Mouse (Mus musculus): ENCODE measurements at regions not wholly inside any gene's neighbourhood (a gene's known extent, or its start where the extent isn't known, plus 50 kb on each side); places are given as distances from the start of the nearest gene placed in this dataset.
"Not testable (repeated sequence)": the region's sequence is repeated elsewhere in the genome, so short reads cannot be mapped to it uniquely, and the experiment has no call there.

DNA sequence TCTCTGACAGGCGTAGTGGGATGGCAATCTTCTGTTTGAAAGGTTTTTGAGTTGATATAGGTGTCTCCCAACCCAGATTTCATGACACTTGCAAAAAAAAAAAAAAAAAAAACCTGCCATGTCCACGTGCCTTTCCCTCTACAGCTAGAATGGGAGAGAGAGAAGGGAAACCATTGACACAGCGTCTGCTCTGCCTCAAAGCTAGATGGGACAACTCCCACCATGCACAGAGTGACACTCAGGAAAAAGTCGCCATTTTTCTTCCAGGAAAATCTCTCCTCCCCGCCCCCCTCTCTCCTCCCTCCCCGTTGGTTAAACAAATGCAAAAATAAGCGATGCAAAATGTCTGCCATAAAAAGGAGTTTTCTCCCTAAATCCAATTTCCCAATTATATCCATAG is 232.9 kb downstream of the Sorl1 start:
- WGBS, result 60% methylated on average over 7 of the region's 7 CpGs
- H3K27ac ChIP-seq (ENCODE audit: insufficient read depth, low read depth, low read length), result no peak overlapping the region

DNA sequence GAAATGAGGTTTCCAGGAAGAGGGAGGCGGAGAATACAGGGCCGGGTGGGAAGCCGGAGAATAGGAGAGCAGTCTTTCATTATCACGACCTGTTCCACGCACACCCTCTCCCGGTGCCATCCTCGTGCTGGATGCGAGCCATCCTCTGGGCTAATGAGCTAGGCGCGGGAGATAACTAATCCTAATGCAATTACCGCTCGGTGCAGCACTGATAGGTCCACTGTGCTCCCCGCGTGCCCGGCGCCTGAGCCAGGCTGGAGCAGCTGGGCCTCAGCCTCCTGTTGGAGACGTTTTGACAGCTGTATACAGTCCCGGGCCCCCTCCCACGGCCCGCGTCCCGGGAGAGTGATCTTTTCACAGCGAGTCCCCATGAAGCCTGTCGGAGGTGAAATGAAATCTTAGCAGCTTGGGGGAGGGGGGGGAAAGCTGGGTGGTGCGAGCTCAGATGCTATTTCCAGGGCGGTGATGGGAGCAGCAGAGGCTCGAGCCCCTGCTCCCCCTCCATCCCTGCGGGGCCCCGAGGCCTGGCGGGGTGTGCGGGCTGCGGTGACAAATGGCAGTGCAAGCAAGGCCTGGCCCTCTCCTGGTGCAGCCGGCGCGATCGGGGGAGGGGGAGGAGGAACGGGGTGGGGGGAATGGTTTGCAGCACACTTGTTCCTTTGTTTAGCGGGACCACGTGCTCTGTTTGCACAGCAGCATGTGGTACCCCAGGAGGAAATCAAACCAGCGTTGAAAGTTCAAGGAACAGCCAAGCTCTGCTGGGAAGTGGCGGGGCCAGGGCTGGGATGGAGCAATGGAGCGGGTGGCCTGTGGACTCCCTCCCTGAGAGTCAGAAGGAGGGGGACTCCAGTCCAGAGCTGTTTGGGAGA is 233.6 kb downstream of the Sorl1 start:
- TF ChIP-seq CTCF (IDR thresholded peaks at IDR 0.05; ENCODE audit: extremely low read depth, insufficient read length, insufficient replicate concordance, low read depth, low read length) (no peak), POLR2A (IDR thresholded peaks at IDR 0.05; ENCODE audit: low read depth, low read length) (no peak)
- H3K4me1 ChIP-seq (ENCODE audit: control insufficient read depth, insufficient read depth, insufficient read length, low read length), result peaks cover 4% of the 10 kb centered on the region; the same call in 1 of the 2 replicates
- peak overlapping the region; percentile 52 for H3K4me3 ChIP-seq (ENCODE audit: low read depth, low read length)
- no peaks in the 10 kb centered on the region for H3K36me3 ChIP-seq (ENCODE audit: control insufficient read depth, insufficient read depth, low read length)
- peak overlapping the region; percentile 58; the same call in 1 of the 2 replicates for H3K27ac ChIP-seq (ENCODE audit: insufficient read depth, low read depth, low read length)
- 2% methylated on average over 42 of the region's 42 CpGs for WGBS
- H3K27me3 ChIP-seq (ENCODE audit: control insufficient read depth, insufficient read depth, low read length), result peaks cover 4% of the 10 kb centered on the region

More for the DNA sequence above, 232.9 kb downstream of the Sorl1 start:
- H3K36me3 ChIP-seq (ENCODE audit: control insufficient read depth, insufficient read depth, low read length), result no peaks in the 10 kb centered on the region
- H3K4me1 ChIP-seq (ENCODE audit: control insufficient read depth, insufficient read depth, insufficient read length, low read length), result peaks cover 4% of the 10 kb centered on the region; the same call in 1 of the 2 replicates
- peaks cover 4% of the 10 kb centered on the region for H3K27me3 ChIP-seq (ENCODE audit: control insufficient read depth, insufficient read depth, low read length)
- no peak for TF ChIP-seq POLR2A (IDR thresholded peaks at IDR 0.05; ENCODE audit: low read depth, low read length)
- no peak overlapping the region for H3K4me3 ChIP-seq (ENCODE audit: low read depth, low read length)

GRCm38 (mm10) chr9:41889568-41890272 is 234.4 kb downstream of the Sorl1 start:
- TF ChIP-seq POLR2A (IDR thresholded peaks at IDR 0.05; ENCODE audit: low read depth, low read length) (no peak), CTCF (IDR thresholded peaks at IDR 0.05; ENCODE audit: extremely low read depth, insufficient read length, insufficient replicate concordance, low read depth, low read length) (no peak)

GRCm38 (mm10) chr9:41888616-41889150 is 235.4 kb downstream of the Sorl1 start:
- Histone ChIP-seq H3K27ac (ENCODE audit: insufficient read depth, low read depth, low read length) (no peak overlapping the region), H3K4me3 (ENCODE audit: low read depth, low read length) (no peak overlapping the region), H3K4me1 (ENCODE audit: control insufficient read depth, insufficient read depth, insufficient read length, low read length) (peaks cover 4% of the 10 kb centered on the region; the same call in 1 of the 2 replicates), H3K27me3 (ENCODE audit: control insufficient read depth, insufficient read depth, low read length) (peaks cover 4% of the 10 kb centered on the region), H3K36me3 (ENCODE audit: control insufficient read depth, insufficient read depth, low read length) (no peaks in the 10 kb centered on the region)
- WGBS, result 88% methylated on average over 3 of the region's 3 CpGs
- TF ChIP-seq POLR2A (IDR thresholded peaks at IDR 0.05; ENCODE audit: low read depth, low read length), result no peak
- no peak for TF ChIP-seq CTCF (IDR thresholded peaks at IDR 0.05; ENCODE audit: extremely low read depth, insufficient read length, insufficient replicate concordance, low read depth, low read length)

More at GRCm38 (mm10) chr9:41889568-41890272, 234.4 kb downstream of the Sorl1 start:
- 32% methylated on average over 12 of the region's 12 CpGs for WGBS
- H3K4me1 ChIP-seq (ENCODE audit: control insufficient read depth, insufficient read depth, insufficient read length, low read length), result peaks cover 4% of the 10 kb centered on the region; the same call in 1 of the 2 replicates
- H3K4me3 ChIP-seq (ENCODE audit: low read depth, low read length), result peak overlapping the region; percentile 52
- peaks cover 4% of the 10 kb centered on the region for H3K27me3 ChIP-seq (ENCODE audit: control insufficient read depth, insufficient read depth, low read length)
- H3K36me3 ChIP-seq (ENCODE audit: control insufficient read depth, insufficient read depth, low read length), result no peaks in the 10 kb centered on the region
- H3K27ac ChIP-seq (ENCODE audit: insufficient read depth, low read depth, low read length), result 0 out of 2 replicates have a peak overlapping the region, but pooled peaks have one; percentile 58

DNA sequence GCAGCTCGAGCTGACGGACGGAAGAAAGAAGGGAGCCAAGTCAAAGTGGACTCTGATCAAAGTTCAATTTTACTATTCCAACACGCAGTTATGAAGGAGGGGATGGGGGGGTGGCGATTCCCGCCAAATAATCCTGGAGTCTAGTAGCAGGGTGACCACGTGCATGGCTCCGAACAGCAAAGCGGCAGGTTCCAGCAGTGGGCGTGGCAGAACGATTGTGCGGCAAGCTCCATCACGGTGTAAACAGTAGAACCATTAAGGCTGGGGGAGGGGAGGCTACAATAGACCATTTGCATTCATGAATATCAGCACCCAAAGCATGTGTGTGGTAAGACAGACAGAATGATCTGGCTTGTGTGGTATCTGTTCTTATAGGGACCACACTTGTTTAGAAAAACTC is 237.6 kb downstream of the Sorl1 start:
- not testable (repeated sequence) for H3K4me3 ChIP-seq (ENCODE audit: low read depth, low read length); H3K27ac ChIP-seq (ENCODE audit: insufficient read depth, low read depth, low read length); H3K36me3 ChIP-seq (ENCODE audit: control insufficient read depth, insufficient read depth, low read length); H3K27me3 ChIP-seq (ENCODE audit: control insufficient read depth, insufficient read depth, low read length); H3K4me1 ChIP-seq (ENCODE audit: control insufficient read depth, insufficient read depth, insufficient read length, low read length)
- WGBS, result 61% methylated on average over 13 of the region's 13 CpGs

DNA sequence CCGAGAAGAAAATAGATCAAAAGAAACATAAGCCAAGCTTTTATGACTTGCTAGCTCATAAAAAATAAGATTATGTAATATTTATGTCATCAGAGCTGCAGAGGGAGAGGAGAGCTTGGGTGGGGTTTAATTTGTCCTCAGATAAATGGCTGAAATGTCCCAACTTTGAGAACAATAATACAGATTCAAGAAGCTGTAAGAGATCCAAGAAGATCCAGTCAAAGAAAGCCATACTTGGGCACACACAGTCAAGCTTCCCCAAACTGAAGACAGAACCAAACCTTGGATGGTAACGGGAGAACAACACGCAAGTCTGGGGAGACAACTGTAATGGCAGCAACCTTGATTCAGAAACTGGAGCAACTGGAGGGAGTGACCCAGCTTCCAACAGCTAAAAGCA is 243.6 kb downstream of the Sorl1 start:
- Histone ChIP-seq H3K4me3 (ENCODE audit: low read depth, low read length) (no peak overlapping the region), H3K36me3 (ENCODE audit: control insufficient read depth, insufficient read depth, low read length) (no peaks in the 10 kb centered on the region), H3K27ac (ENCODE audit: insufficient read depth, low read depth, low read length) (no peak overlapping the region), H3K4me1 (ENCODE audit: control insufficient read depth, insufficient read depth, insufficient read length, low read length) (no peaks in the 10 kb centered on the region), H3K27me3 (ENCODE audit: control insufficient read depth, insufficient read depth, low read length) (no peaks in the 10 kb centered on the region)
- 36% methylated on average over 3 of the region's 3 CpGs for WGBS
- TF ChIP-seq CTCF (IDR thresholded peaks at IDR 0.05; ENCODE audit: extremely low read depth, insufficient read length, insufficient replicate concordance, low read depth, low read length) (no peak), POLR2A (IDR thresholded peaks at IDR 0.05; ENCODE audit: low read depth, low read length) (no peak)

DNA sequence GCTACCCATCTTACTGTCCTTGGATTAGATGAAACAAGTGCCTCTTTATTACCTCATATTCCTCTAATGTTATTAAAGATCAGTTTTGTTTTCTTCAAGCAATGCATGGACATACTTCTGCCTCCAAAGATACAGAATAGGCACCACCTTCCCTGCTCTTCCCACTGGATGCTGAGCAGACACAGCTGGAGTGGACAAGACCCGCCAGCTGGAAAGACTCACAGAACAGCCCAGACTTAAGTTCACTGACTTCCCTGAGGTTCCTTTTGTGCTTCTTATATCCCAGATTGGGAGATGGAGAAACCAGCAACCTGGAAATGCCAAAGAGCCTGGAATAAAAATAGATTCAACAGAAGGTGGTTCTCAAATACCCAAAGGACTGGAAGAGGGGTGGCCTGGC is 245.0 kb downstream of the Sorl1 start:
- no peak overlapping the region for H3K27ac ChIP-seq (ENCODE audit: insufficient read depth, low read depth, low read length)
- WGBS, result 91% methylated on average over 1 of the region's 1 CpGs
- no peaks in the 10 kb centered on the region for H3K4me1 ChIP-seq (ENCODE audit: control insufficient read depth, insufficient read depth, insufficient read length, low read length)
- no peak overlapping the region for H3K4me3 ChIP-seq (ENCODE audit: low read depth, low read length)
- TF ChIP-seq POLR2A (IDR thresholded peaks at IDR 0.05; ENCODE audit: low read depth, low read length) (no peak), CTCF (IDR thresholded peaks at IDR 0.05; ENCODE audit: extremely low read depth, insufficient read length, insufficient replicate concordance, low read depth, low read length) (no peak)
- H3K36me3 ChIP-seq (ENCODE audit: control insufficient read depth, insufficient read depth, low read length), result no peaks in the 10 kb centered on the region
- no peaks in the 10 kb centered on the region for H3K27me3 ChIP-seq (ENCODE audit: control insufficient read depth, insufficient read depth, low read length)
